In the genomic region with DNA sequence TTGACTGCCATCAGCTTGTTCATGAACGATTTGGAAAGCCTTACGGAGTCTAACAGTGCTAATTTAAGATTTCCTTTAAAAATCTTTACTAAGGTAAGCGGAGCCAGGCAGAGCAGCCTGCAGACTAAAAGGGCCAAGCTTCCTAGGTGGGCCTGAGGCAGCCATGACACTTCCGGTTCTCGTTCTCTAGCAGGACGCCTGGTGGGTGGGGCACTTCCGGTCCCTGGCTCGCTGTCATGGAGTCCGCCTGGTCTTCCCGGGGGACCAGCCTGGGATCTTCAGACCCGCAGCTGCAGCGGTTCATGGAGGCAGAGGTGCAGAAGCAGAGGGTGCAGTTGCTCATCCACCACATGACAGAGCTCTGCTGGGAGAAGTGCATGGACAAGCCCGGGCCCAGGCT, we compare ENCODE assay signal across 37 mouse cellular contexts. TPM values are rescaled to one million over a fixed set of nuclear protein-coding genes. Genes with fewer than 3 reads are reported as not detected.
DNase-seq lines count a peak whose midpoint lies in the region; ATAC-seq and TF ChIP-seq lines count a peak whose summit lies in the region.
"Had no signal": no experiment of that assay in that cellular context is flagged by ENCODE, and none has a peak within 500 bp of the region (broad histone marks: within the 10 kb centered on the region; RNA-seq: fewer than 3 reads in every experiment).

A gene (plus strand): TSS at position 224 of the 400 bp plus-strand sequence.

- WGBS in stomach, postnatal 0 days: 92% methylated on average over 13 of the region's 13 CpGs
- 92% methylated on average over 13 of the region's 13 CpGs for WGBS in hindbrain, embryonic 10.5 days

- H3K9ac ChIP-seq in ES-Bruce4 (ENCODE audit: low read depth, poor library complexity, severe bottlenecking): no peak within 1 kb of the TSS
- no peak within 1 kb of the TSS for H3K9ac ChIP-seq in stomach, postnatal 0 days (ENCODE audit: low read length)
- H3K9ac ChIP-seq: forebrain, postnatal 0 days; heart, embryonic 12.5 days; heart, embryonic 15.5 days; hindbrain, embryonic 14.5 days had no signal

- TF ChIP-seq CTCF in E14TG2a.4 (conservative IDR thresholded peaks at IDR 0.05; ENCODE audit: low read length) (no peak), ES-Bruce4 (IDR thresholded peaks at IDR 0.05; ENCODE audit: low read depth, low read length) (no peak)
- TF ChIP-seq CTCF in stomach, postnatal 0 days (IDR thresholded peaks at IDR 0.05; ENCODE audit: low read depth): no peak

- peaks cover 19% of the 10 kb centered on the region for H3K4me1 ChIP-seq in E14TG2a.4 (replicated peaks; ENCODE audit: low read depth, low read length)
- H3K4me1 ChIP-seq in ES-Bruce4 (ENCODE audit: control insufficient read depth, insufficient read depth, low read length): no peaks in the 10 kb centered on the region
- H3K4me1 ChIP-seq in stomach, postnatal 0 days (replicated peaks; ENCODE audit: control insufficient read depth, insufficient read depth): no peaks in the 10 kb centered on the region
- H3K4me1 ChIP-seq in hindbrain, embryonic 10.5 days (replicated peaks): no peaks in the 10 kb centered on the region
- H3K4me1 ChIP-seq: heart, embryonic 12.5 days; heart, embryonic 15.5 days had no signal

- DNase-seq in R1 (ENCODE audit: low read depth, low spot score): peak; percentile 82
- DNase-seq in stomach, postnatal 0 days (ENCODE audit: low spot score): no peak
- DNase-seq in lung, postnatal 4 days: no peak
- DNase-seq in gastrocnemius, postnatal 14 days: no peak
- no peak for DNase-seq in hindbrain, embryonic 10.5 days (ENCODE audit: low spot score)
- DNase-seq: adrenal gland, adult 8-10 months; adrenal gland, postnatal 36 days; cerebellum, adult 18-20 months; cerebellum, adult 9-10 months; cerebellum, postnatal 36 days; embryo, embryonic 11 days; forebrain, postnatal 0 days; gastrocnemius, adult 2 months; gastrocnemius, postnatal 25 days; heart, adult 18-20 months; heart, postnatal 10 days; heart, postnatal 36 days; kidney, adult 18-20 months had no signal

- no peak within 1 kb of the TSS for H3K4me2 ChIP-seq in stomach, postnatal 0 days (replicated peaks; ENCODE audit: low read depth)
- H3K4me2 ChIP-seq: heart, embryonic 12.5 days; heart, embryonic 15.5 days; hindbrain, embryonic 14.5 days had no signal

- H3K27me3 ChIP-seq in E14TG2a.4 (ENCODE audit: insufficient read depth, low read length) (no peaks in the 10 kb centered on the region), ES-Bruce4 (ENCODE audit: control insufficient read depth, insufficient read depth, low read length, poor library complexity, severe bottlenecking) (no peaks in the 10 kb centered on the region)
- H3K27me3 ChIP-seq in stomach, postnatal 0 days (ENCODE audit: control insufficient read depth, insufficient read depth, low read length): no peaks in the 10 kb centered on the region
- H3K27me3 ChIP-seq in hindbrain, embryonic 10.5 days (ENCODE audit: insufficient read depth, poor library complexity, severe bottlenecking): no peaks in the 10 kb centered on the region
- H3K27me3 ChIP-seq: heart, embryonic 12.5 days; heart, embryonic 15.5 days; Patski had no signal

- H3K9me3 ChIP-seq in E14TG2a.4 (ENCODE audit: low read length): no peaks in the 10 kb centered on the region
- peaks cover 5% of the 10 kb centered on the region for H3K9me3 ChIP-seq in ES-Bruce4 (replicated peaks; ENCODE audit: control insufficient read depth, insufficient read depth, low read length, poor library complexity, severe bottlenecking)
- no peaks in the 10 kb centered on the region for H3K9me3 ChIP-seq in stomach, postnatal 0 days (ENCODE audit: control insufficient read depth, low read length)
- 0 out of 2 replicates have a peak, but pooled peaks cover 3% of the 10 kb centered on the region for H3K9me3 ChIP-seq in hindbrain, embryonic 10.5 days
- H3K9me3 ChIP-seq: heart, embryonic 15.5 days had no signal

- H3K36me3 ChIP-seq in E14TG2a.4 (ENCODE audit: insufficient read depth, low read length) (peaks cover 9% of the 10 kb centered on the region), ES-Bruce4 (ENCODE audit: control insufficient read depth, insufficient read depth, low read length, poor library complexity, severe bottlenecking) (no peaks in the 10 kb centered on the region)
- no peaks in the 10 kb centered on the region for H3K36me3 ChIP-seq in stomach, postnatal 0 days (ENCODE audit: control insufficient read depth, insufficient read depth, low read length)
- no peaks in the 10 kb centered on the region for H3K36me3 ChIP-seq in hindbrain, embryonic 10.5 days
- H3K36me3 ChIP-seq: G1E; heart, embryonic 12.5 days; heart, embryonic 15.5 days had no signal

- no peak for TF ChIP-seq EP300 in ES-Bruce4 (IDR thresholded peaks at IDR 0.05; ENCODE audit: insufficient read depth, low read depth, low read length)
- no peak for TF ChIP-seq EP300 in stomach, postnatal 0 days (optimal IDR thresholded peaks at IDR 0.05)

- H3K4me3 ChIP-seq in E14TG2a.4 (replicated peaks; ENCODE audit: low read length) (peak within 1 kb of the TSS; percentile 78), ES-Bruce4 (ENCODE audit: low read depth, low read length) (peak within 1 kb of the TSS; percentile 52; the same call in 1 of the 2 replicates)
- H3K4me3 ChIP-seq in stomach, postnatal 0 days (ENCODE audit: low read depth, low read length): no peak within 1 kb of the TSS
- H3K4me3 ChIP-seq in hindbrain, embryonic 10.5 days: no peak within 1 kb of the TSS
- H3K4me3 ChIP-seq: gastrocnemius, adult 2 months; heart, embryonic 12.5 days; heart, embryonic 15.5 days had no signal

- H3K27ac ChIP-seq in ES-Bruce4 (ENCODE audit: insufficient read depth, low read length): no peak within 1 kb of the TSS
- no peak within 1 kb of the TSS for H3K27ac ChIP-seq in stomach, postnatal 0 days (replicated peaks)
- H3K27ac ChIP-seq in hindbrain, embryonic 10.5 days: no peak within 1 kb of the TSS
- H3K27ac ChIP-seq: gastrocnemius, adult 2 months; heart, embryonic 15.5 days; hindbrain, embryonic 14.5 days; hindbrain, postnatal 0 days had no signal

- intact Hi-C loops in gastrocnemius, postnatal 14 days (cut with DNase I; ENCODE audit: low total_unique reads): no loop called here

- peak; percentile 25; the same call in 1 of the 2 replicates for ATAC-seq in stomach, postnatal 0 days (ENCODE audit: low FRiP score, low TSS enrichment)
- ATAC-seq: activated CD4-positive, CD25-positive, alpha-beta regulatory T cell, adult 4 months; forebrain, embryonic 14.5 days; forebrain, postnatal 0 days; hindbrain, postnatal 0 days; inflammation-experienced regulatory T-cells, adult 6 months; intestine, embryonic 16.5 days; Patski had no signal

- TF ChIP-seq POLR2A in ES-Bruce4 (IDR thresholded peaks at IDR 0.05; ENCODE audit: insufficient read depth, low read length): no peak

RNA-seq across cellular contexts. Expression of the gene that starts here (rescaled TPM):
- 0.99 TPM in 1 of 2 replicates, not detected in the other for polyA plus RNA-seq in ES-Bruce4 (2011; ENCODE audit: insufficient read depth, insufficient read length, low read depth, missing spikeins)
- polyA plus RNA-seq in stomach, postnatal 0 days (2015; fragmentation: Nextera tagmentation; extraction: Ambion mirVana): not detected in 2 replicates
- not detected for total RNA-seq in gastrocnemius, postnatal 14 days (2021)
- not detected in 2 replicates for polyA plus RNA-seq in hindbrain, embryonic 10.5 days (2016; fragmentation: Nextera tagmentation; extraction: Ambion mirVana)
- total RNA-seq: adrenal gland, adult 8-10 months; adrenal gland, postnatal 36 days; forebrain, postnatal 0 days; G1E; gastrocnemius, adult 2 months; gastrocnemius, postnatal 25 days; heart, adult 18-20 months; heart, postnatal 10 days; heart, postnatal 36 days; hindbrain, postnatal 0 days had no signal
- polyA plus RNA-seq: activated CD4-positive, CD25-positive, alpha-beta regulatory T cell, adult 4 months; C2C12; embryonic facial prominence, embryonic 11.5 days; embryonic facial prominence, embryonic 14.5 days; forebrain, embryonic 11.5 days; forebrain, embryonic 14.5 days; forebrain, postnatal 0 days; frontal cortex, adult 2 months; gonadal fat pad, adult 2 months; heart, embryonic 12.5 days; heart, embryonic 15.5 days; hindbrain, embryonic 11.5 days; hindbrain, embryonic 14.5 days; hindbrain, postnatal 0 days; inflammation-experienced regulatory T-cells, adult 6 months; intestine, embryonic 16.5 days; Patski had no signal

Comparison
In these comparisons a context has a peak if more than half of its experiments do, and no peak if none do; other contexts are left out.
1. Peak in ATAC-seq in stomach, postnatal 0 days; RNA of the gene not detected or under 1 TPM.
2. H3K4me3 ChIP-seq: peak in E14TG2a.4 (single experiment) and ES-Bruce4 (single experiment); none in stomach, postnatal 0 days (single experiment) and hindbrain, embryonic 10.5 days (single experiment).